Mouse (Mus musculus) forebrain, embryonic 12.5 days (tissue): ENCODE measurements around the gene Gm45713. TPM values are rescaled to one million over a fixed set of nuclear protein-coding genes. Genes with fewer than 3 reads are reported as not detected.
"Not testable (repeated sequence)": the region's sequence is repeated elsewhere in the genome, so short reads cannot be mapped to it uniquely, and the experiment has no call there.

ENCODE experiments used
- ATAC-seq: fragments of 200-750 bp; cut with Nextera tagmentation; 2 replicates; pipeline ENCODE4 v1.8.0; 2017; ENCODE audit warnings: moderate TSS enrichment; ENCODE audit not compliant: low FRiP score
- H3K27ac ChIP-seq: fragments of 300-500 bp; sonication (generic); 2 replicates; pipeline ENCODE4 v1.5.1; 2016; ENCODE audit warnings: mild to moderate bottlenecking
- H3K27me3 ChIP-seq: fragments of 300-500 bp; sonication (generic); 2 replicates; pipeline ENCODE4 v1.6.1; 2016; ENCODE audit warnings: mild to moderate bottlenecking
- H3K36me3 ChIP-seq: fragments of 300-500 bp; sonication (generic); replicated peaks from 2 replicates; pipeline ENCODE4 v1.6.1; 2016; ENCODE audit warnings: mild to moderate bottlenecking
- H3K4me1 ChIP-seq: fragments of 300-500 bp; sonication (generic); 2 replicates; pipeline ENCODE4 v1.6.1; 2016
- H3K4me2 ChIP-seq: fragments of 300-500 bp; sonication (generic); 2 replicates; pipeline ENCODE4 v1.6.1; 2016; ENCODE audit warnings: mild to moderate bottlenecking, moderate library complexity
- H3K4me3 ChIP-seq: fragments of 300-500 bp; sonication (generic); replicated peaks from 2 replicates; pipeline ENCODE4 v1.5.1; 2016; ENCODE audit warnings: mild to moderate bottlenecking
- H3K9ac ChIP-seq: fragments of 300-500 bp; sonication (generic); 2 replicates; pipeline ENCODE4 v1.6.1; 2016; ENCODE audit warnings: mild to moderate bottlenecking
- H3K9me3 ChIP-seq: fragments of 300-500 bp; sonication (generic); 2 replicates; pipeline ENCODE4 v1.6.1; 2016
- WGBS: fragments of 180-500 bp; shearing (Covaris S2); methylation state at CpG from one replicate; pipeline ENCODE4 v1.1.7; 2016; 5-methylcytosine and 5-hydroxymethylcytosine counted together
- polyA plus RNA-seq: library from polyadenylated mRNA; unstranded; fragments of >200 nt; fragmentation: Nextera tagmentation; extraction: Ambion mirVana; gene quantifications from 2 replicates; pipeline ENCODE4 v1.2.1, GENCODE M21; 2016

The Gm45713 gene
- polyA plus RNA-seq, 1 experiment from 2014 or later = 0.27 TPM

DNA sequence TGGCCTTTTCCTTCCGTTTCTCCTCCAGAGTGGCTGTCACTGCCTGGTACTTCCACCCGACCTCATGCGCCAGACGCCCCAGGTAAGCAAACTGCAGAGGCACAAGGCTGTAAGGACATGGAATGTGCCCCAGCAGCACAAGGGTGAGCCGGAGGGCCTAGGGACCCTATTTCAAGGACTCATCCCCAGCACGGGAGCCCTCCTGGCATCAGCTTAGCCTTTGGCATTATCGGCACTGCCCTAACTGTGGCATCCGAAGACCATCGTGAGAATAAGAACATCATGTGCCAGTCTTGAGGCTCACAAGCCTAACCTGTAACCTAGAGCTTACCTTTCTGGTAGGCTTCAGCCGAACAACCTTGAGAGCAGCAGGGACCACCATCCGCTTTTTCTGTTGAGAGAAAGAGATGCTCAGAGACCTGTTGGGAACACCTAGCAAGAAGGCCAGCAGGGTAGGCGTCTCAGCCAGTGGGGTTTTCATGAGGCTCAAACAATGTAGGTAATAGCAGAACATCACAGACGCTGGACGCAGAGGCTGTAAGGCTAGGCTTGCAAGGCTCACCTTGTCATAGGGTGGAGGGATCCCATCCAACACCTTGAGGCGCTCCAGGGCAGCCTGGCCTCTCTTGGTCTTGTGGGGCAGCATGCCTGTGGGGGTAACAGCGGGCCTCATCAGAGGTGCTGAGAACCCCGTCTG lies 9.7 kb downstream of the Gm45713 start:
- peak overlapping the region; percentile 83 for H3K4me3 ChIP-seq
- H3K9me3 ChIP-seq = no peaks in the 10 kb centered on the region
- peak overlapping the region; percentile 91 for H3K27ac ChIP-seq
- H3K27me3 ChIP-seq = no peaks in the 10 kb centered on the region
- WGBS = 79% methylated on average over 17 of the region's 17 CpGs
- peaks cover 55% of the 10 kb centered on the region for H3K4me1 ChIP-seq
- peak overlapping the region; percentile 99 for H3K9ac ChIP-seq
- ATAC-seq = no peak
- peak overlapping the region; percentile 87 for H3K4me2 ChIP-seq
- peaks cover 50% of the 10 kb centered on the region for H3K36me3 ChIP-seq

DNA sequence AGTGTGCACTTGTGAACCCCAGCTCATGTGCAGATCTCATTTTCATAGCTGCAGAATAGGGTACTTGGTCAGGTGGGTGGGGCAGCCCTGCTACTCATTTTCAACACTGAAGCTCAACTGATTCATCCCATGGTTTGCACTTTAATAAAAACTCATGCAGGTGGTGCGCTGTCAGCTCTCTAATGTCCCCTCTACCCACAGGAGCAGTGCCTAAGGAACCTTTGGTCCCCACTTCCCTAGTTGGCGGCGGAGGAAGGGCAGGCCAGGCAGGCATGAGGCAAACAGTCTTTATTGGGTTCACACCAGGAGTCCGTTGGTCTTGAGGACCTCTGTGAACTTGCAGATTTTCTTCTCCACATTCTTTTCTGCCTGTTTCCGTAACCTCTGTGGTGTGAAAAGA lies 10.4 kb downstream of the Gm45713 start:
- not testable (repeated sequence) for H3K4me3 ChIP-seq, H3K27me3 ChIP-seq, ATAC-seq, H3K9me3 ChIP-seq
- Histone ChIP-seq H3K36me3 (peaks cover 56% of the 10 kb centered on the region), H3K9ac (peak overlapping the region; percentile 17; the same call in 1 of the 2 replicates), H3K27ac (peak overlapping the region; percentile 86), H3K4me1 (peaks cover 55% of the 10 kb centered on the region), H3K4me2 (0 out of 2 replicates have a peak overlapping the region, but pooled peaks have one; percentile 87)
- 67% methylated on average over 5 of the region's 5 CpGs for WGBS

DNA sequence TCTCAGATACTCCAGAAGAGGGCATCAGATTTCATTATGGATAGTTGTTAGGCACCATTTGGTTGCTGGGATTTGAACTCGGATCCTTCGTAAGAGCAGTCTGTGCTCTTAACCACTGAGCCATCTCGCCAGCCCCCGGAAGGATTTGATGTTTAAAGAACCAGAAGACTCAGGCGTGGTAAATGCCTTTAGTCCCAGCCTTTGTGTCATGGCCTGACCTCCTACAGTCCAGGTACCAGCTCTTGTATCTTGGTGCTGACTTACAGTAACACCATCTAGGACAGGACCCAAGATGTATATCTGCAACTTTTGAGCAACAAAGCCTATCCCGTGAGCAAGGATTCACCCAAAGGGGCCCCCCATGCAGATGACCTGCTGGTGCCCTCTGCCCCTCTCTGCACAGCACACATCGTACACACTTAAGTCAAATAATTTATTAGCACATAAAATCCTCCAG lies 10.9 kb downstream of the Gm45713 start:
- 18% methylated on average over 7 of the region's 7 CpGs for WGBS
- Histone ChIP-seq H3K4me2 (peak overlapping the region; percentile 94), H3K4me1 (peaks cover 55% of the 10 kb centered on the region), H3K27me3 (no peaks in the 10 kb centered on the region), H3K36me3 (peaks cover 61% of the 10 kb centered on the region), H3K9me3 (no peaks in the 10 kb centered on the region), H3K27ac (peak overlapping the region; percentile 86), H3K4me3 (peak overlapping the region; percentile 95), H3K9ac (peak overlapping the region; percentile 40)
- ATAC-seq = no peak

DNA sequence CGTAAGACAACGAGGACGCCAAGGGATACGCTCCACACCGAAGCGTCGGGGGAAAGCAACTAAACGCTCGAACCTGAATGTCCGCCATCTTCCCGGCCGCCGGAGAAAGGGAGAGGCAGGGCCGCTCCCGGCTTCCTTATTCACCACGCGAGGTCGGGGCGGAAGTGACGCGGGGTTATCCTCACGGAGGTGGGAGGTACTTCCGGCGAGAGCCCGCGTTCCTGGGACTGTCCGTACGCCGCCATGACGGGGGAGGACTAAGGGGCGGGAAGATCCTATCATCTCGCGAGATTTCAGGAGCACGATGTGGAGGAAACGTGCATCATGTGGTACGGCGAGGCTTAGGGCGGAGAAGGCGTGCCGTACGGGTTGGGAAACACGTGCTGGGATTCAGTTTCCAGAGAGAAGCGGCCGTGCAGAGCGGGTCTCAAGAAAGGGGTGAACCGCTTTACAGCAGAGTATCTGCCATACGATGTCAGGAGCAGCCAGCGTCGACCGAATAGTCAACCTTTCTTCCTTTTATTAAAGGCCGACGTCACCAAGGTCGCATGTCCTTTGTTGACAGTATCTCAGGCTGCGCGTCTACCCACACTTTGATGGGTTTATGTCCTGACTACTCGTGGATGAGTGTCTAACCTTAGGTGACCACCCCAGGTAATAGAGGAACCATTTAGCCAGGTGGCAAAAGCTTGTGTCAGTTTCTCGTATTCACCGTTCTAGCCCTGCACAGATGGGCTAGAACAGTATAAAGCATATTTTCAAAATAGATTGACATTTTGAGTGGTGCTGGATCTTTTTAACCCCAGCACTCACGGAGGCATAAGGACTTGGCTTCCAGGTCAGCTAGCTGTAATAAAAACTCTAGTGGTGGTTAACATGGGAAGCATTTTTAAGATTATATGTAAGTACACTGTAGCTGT lies 11.5 kb downstream of the Gm45713 start, which contains the start of gene Rps11:
TSS of gene Rps11 (minus strand) at position 216 of the 920 bp plus-strand sequence.
- H3K4me2 ChIP-seq = peak within 1 kb of the TSS; percentile 94
- ATAC-seq = peak; percentile 86
- under 1% methylated on average over 59 of the region's 59 CpGs for WGBS
- peaks cover 50% of the 10 kb centered on the region for H3K4me1 ChIP-seq
- peak within 1 kb of the TSS; percentile 97 for H3K9ac ChIP-seq
- H3K4me3 ChIP-seq = peak within 1 kb of the TSS; percentile 95
- H3K9me3 ChIP-seq = no peaks in the 10 kb centered on the region
- peak within 1 kb of the TSS; percentile 86 for H3K27ac ChIP-seq
- peaks cover 68% of the 10 kb centered on the region for H3K36me3 ChIP-seq
- H3K27me3 ChIP-seq = no peaks in the 10 kb centered on the region

DNA sequence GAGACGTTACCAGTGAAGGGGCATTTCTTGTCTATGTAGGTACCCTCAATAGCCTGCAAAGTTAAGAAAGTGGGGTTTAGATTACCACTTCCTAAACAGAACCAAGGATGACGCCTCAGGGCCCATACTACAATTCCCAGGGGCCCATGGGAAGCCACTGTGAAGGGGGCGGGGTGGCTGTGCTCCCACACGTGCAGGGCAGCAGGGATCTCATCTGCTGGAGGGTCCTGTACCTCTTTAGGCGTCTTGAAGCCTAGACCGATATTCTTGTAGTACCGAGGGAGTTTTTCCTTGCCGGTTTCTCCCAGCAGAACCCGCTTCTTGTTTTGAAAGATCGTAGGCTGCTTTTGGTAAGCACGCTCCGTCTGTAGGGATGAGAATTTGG lies 12.9 kb downstream of the Gm45713 start:
- H3K4me3 ChIP-seq = peak overlapping the region; percentile 95
- H3K9me3 ChIP-seq = no peaks in the 10 kb centered on the region
- H3K9ac ChIP-seq = peak overlapping the region; percentile 97
- H3K36me3 ChIP-seq = peaks cover 78% of the 10 kb centered on the region
- WGBS = 28% methylated on average over 12 of the region's 12 CpGs
- H3K27me3 ChIP-seq = no peaks in the 10 kb centered on the region
- H3K27ac ChIP-seq = 0 out of 2 replicates have a peak overlapping the region, but pooled peaks have one; percentile 86
- no peak for ATAC-seq
- peaks cover 47% of the 10 kb centered on the region for H3K4me1 ChIP-seq
- H3K4me2 ChIP-seq = peak overlapping the region; percentile 94

DNA sequence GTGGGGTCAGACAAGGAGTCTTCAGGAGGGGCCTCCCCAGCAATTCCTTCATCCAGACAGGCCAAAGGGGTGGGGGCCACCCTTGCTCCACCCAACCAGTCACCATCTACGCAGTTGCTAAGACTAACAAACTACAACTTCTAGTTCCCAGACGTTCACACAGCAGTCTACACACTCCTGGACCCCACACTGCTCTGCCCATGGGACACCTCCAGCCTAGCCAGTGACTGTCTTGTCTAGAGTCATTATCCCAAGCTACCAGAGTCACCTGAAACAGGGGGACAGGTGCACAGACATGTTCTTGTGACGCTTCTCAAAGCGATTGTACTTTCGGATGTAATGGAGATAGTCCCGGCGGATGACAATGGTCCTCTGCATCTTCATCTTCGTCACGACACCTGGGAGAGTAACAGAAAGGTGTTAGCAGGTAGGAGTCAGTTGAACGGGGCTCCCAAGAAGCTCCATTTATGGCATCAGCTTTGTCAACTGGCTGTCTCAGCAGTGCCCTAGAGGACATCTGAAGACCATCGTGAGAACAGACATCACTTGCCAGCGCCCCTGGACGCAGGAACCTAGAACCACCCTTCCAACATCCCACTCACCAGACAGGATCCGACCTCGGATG lies 13.4 kb downstream of the Gm45713 start:
- H3K36me3 ChIP-seq = peaks cover 83% of the 10 kb centered on the region
- H3K9ac ChIP-seq = peak overlapping the region; percentile 97
- 0 out of 2 replicates have a peak overlapping the region, but pooled peaks have one; percentile 32 for H3K27ac ChIP-seq
- peaks cover 46% of the 10 kb centered on the region for H3K4me1 ChIP-seq
- H3K9me3 ChIP-seq = no peaks in the 10 kb centered on the region
- peak overlapping the region; percentile 95 for H3K4me3 ChIP-seq
- H3K27me3 ChIP-seq = no peaks in the 10 kb centered on the region
- ATAC-seq = no peak
- H3K4me2 ChIP-seq = peak overlapping the region; percentile 94
- 85% methylated on average over 15 of the region's 15 CpGs for WGBS

DNA sequence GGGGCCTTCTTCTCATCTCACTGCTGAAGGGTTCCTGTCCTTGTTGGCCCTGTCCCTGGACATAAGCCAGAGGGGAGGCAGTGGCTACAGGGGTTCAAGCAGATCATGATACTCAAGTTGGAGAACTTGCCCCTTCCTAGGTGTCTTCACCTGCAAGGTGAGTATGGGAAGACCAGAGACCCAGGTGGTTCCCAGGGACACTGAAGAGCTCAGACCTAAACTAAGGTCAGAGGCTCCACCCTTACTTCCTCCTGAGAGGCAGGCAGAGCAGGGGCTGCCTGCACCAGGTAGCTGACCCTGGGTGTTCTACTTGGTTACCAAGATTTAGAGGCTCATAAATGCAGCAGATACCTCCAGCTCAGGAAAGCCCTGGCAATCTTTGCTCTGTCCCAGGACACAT lies 14.1 kb downstream of the Gm45713 start:
- no peaks in the 10 kb centered on the region for H3K9me3 ChIP-seq
- peaks cover 78% of the 10 kb centered on the region for H3K36me3 ChIP-seq
- ATAC-seq = no peak
- 0 out of 2 replicates have a peak overlapping the region, but pooled peaks have one; percentile 6 for H3K27ac ChIP-seq
- no peaks in the 10 kb centered on the region for H3K27me3 ChIP-seq
- H3K4me2 ChIP-seq = no peak overlapping the region
- H3K9ac ChIP-seq = 0 out of 2 replicates have a peak overlapping the region, but pooled peaks have one; percentile 1
- H3K4me3 ChIP-seq = no peak overlapping the region
- H3K4me1 ChIP-seq = peaks cover 39% of the 10 kb centered on the region

DNA sequence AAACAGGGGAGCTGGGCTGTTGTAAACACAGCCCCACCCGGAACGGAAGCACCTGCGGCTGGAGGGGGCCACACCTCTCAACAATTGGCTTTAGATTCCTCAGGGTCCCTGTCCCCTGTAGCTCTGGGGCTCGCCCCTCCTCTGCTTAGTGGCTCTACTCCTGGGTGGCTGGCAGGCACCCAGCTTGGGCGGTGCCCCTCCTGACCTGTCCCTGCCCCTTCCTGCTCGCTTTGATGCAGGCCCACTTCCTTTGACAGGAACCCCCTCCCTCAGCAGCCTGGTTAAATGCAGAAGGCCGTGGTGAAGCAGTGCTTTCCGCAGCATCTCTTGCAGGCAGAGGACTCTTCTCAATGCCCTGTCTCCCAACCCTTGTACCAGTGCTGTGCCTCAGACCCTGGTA lies 14.6 kb downstream of the Gm45713 start:
- 78% methylated on average over 8 of the region's 8 CpGs for WGBS
- Histone ChIP-seq H3K9me3 (no peaks in the 10 kb centered on the region), H3K4me2 (no peak overlapping the region), H3K27ac (0 out of 2 replicates have a peak overlapping the region, but pooled peaks have one; percentile 6), H3K27me3 (no peaks in the 10 kb centered on the region), H3K4me1 (peaks cover 34% of the 10 kb centered on the region), H3K9ac (0 out of 2 replicates have a peak overlapping the region, but pooled peaks have one; percentile 1), H3K36me3 (peaks cover 73% of the 10 kb centered on the region), H3K4me3 (no peak overlapping the region)
- ATAC-seq = no peak

DNA sequence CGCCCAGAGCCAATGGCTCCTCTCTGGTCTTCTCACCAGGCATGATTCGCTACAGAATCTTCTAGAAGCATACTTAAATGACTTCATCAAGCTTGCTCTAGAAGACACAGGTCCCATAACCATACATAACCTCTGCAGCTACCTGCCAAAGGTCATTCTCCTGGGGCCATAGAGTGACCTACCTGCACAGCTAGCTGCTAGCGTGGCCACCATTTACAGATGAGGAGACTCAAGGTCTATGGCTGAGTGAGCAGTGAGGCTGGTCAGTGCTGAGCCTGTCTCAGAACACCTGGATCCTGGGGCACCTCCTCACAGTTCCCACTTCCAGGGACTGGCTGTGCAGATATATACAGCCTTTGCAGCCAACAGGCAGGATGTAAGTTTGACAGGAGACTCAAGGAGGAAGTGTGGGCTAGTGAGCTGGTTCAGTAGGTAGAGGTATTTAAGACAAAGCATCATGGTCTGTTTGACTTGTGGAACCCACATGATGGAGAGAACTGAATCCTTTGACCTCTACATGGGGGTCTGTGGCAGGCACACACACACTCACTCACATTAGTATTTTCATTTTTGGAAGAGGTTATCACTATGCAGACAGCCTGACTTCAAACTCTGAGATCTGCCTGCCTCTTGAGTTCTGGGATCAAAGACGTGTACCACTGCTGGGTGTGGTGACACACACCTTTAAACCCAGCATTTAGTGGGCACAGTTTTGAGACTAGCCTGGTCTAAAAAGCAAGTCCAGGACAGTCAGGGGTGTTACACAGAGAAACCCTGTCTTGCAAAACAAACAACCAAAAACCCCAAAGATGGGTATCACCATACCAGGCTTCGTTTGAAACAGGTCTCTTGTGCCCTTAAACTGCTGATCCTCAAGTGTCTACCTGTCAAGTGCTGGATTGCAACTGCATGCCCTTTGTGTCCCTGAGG lies 16.0 kb downstream of the Gm45713 start:
- 85% methylated on average over 5 of the region's 5 CpGs for WGBS
- Histone ChIP-seq H3K36me3 (peaks cover 59% of the 10 kb centered on the region), H3K9me3 (no peaks in the 10 kb centered on the region), H3K4me2 (no peak overlapping the region), H3K4me3 (no peak overlapping the region), H3K9ac (no peak overlapping the region), H3K27me3 (no peaks in the 10 kb centered on the region), H3K27ac (no peak overlapping the region), H3K4me1 (peaks cover 22% of the 10 kb centered on the region)
- ATAC-seq = no peak

DNA sequence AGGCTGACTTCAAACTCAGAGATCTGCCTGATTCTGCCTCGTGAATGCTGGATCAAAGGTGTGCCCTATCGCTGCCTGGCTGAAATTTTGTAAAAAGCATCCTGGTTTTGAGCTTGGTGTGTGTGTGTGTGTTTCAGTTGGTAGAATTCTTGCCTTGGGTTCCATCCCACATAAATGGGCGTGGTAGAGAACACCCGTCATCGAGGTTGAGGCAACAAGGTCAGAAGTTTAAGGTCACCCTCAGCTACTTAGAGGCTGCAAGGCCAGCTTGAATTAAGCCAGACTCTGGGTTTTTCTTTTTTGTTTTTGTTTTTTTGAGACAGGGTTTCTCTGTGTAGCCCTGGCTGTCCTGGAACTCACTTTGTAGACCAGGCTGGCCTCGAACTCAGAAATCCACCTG lies 17.7 kb downstream of the Gm45713 start:
- Histone ChIP-seq H3K9ac (no peak overlapping the region), H3K9me3 (no peaks in the 10 kb centered on the region), H3K4me1 (peaks cover 15% of the 10 kb centered on the region), H3K36me3 (peaks cover 56% of the 10 kb centered on the region), H3K4me2 (no peak overlapping the region), H3K27ac (no peak overlapping the region), H3K27me3 (no peaks in the 10 kb centered on the region), H3K4me3 (no peak overlapping the region)
- WGBS = 96% methylated on average over 6 of the region's 6 CpGs
- ATAC-seq = no peak

DNA sequence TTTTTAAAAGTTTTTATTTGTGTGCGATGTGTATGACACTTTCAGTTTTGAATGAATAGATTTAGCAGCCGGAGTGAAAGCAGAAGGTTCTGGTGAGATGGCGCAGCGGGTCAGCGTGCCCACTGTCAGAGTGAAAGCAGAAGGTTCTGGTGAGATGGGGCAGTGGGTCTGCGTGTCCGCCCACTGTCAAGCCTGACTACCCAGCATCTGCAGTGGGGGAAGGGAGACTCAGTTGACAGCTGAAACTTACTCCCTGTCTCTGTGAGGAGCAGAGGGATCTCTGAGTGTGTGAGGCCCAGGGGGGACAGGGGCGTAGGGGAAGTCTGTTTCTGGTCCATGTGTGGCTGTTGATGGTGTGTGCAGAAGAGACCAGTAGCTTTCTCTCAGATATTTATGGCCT lies 18.5 kb downstream of the Gm45713 start:
- H3K4me2 ChIP-seq = no peak overlapping the region
- WGBS = 91% methylated on average over 8 of the region's 8 CpGs
- H3K36me3 ChIP-seq = peaks cover 48% of the 10 kb centered on the region
- no peak overlapping the region for H3K9ac ChIP-seq
- no peaks in the 10 kb centered on the region for H3K27me3 ChIP-seq
- H3K4me1 ChIP-seq = peaks cover 7% of the 10 kb centered on the region
- H3K4me3 ChIP-seq = no peak overlapping the region
- H3K27ac ChIP-seq = no peak overlapping the region
- no peaks in the 10 kb centered on the region for H3K9me3 ChIP-seq
- no peak for ATAC-seq
